Mouse (Mus musculus): ENCODE data around the gene Slc4a3.

The Slc4a3 gene

GRCm38 (mm10) chr1:75559212-75559925, 13.3 kb downstream of the Slc4a3 start:
- DNase-seq (ENCODE audit: low read depth, low spot score): peak; percentile 77

DNA sequence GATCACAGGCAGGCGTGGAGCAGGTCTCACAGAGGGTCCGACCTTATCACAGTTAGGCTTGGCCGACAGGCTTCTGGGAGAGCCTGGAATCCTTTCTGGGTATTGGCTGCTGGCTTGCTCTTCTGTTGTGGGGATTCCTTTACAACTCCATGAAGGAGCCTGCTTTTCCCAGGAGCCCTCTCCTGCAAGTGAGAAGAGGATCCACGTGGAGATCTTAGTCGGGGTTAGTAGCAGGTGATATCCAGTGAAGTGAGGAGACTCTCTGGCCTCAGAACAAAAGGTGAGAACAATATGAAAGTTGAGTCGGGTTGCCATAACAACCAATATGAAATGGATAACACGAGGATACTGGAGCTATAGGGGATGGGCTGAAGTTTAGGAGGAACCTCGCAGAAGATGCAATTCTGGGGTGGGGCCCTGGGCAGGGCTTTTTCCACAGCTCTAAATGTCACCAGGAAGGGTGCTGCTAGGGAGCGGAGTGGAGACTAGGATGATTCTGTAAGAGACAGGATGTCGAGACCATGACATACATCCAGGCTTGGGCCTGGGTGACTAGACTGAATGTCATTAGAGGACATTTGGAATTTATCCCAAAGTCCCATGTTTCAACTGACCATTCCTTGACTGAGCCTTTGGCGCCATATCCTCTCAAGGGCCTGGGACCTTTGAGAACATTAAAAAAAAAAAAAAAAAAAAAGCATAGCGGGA, 14.3 kb downstream of the Slc4a3 start:
- no peak for DNase-seq (ENCODE audit: low read depth, low spot score)

DNA sequence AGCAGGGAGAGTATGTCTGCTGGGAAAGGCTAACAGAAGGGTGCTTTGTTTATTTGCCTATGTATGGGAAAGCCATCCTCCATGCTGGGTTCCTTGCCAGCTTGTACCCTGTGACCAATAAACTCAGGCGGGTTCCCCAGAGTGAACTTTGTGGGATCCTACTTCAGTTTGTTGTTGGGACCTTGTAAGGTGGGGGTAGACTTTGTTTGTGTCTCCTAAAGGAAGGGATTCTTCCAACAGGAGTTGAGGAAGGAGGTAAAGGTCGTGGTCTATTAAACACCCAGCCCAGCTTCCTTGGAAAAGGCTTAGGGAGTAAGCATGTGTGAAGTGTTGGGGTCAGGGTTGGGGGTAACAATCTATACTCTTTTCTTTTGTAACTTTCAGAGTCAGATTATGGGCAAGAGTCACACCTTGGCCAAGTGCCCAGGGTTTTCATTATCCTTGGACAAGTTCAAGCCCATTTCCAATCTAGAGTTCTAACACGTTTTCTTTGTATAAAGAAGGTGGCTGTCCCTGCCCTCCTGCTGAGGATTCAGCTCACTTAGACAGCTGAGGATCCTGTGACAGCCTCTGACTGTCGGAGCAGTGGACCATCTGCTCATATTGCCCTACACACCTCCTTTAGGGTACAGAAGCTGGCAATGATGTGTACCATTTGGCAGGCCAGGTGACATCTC, 15.3 kb downstream of the Slc4a3 start:
- DNase-seq (ENCODE audit: low read depth, low spot score): no peak

DNA sequence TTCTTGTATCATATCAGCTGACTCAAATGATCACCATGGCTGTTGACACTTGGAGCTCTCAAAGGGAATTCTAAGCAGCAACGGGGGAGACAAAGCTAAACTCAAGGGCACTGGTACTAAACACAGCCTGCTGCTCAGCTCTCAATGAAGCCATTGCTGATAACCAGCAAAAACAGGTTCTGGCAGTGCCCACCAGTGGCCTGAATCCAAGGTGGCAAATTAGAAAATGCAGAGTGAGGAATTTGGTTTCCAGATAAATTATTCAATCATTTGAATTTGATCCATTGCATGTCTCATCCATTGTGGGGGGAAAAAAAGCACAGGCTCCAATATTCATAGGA, 15.8 kb downstream of the Slc4a3 start:
- DNase-seq (ENCODE audit: low read depth, low spot score): no peak

DNA sequence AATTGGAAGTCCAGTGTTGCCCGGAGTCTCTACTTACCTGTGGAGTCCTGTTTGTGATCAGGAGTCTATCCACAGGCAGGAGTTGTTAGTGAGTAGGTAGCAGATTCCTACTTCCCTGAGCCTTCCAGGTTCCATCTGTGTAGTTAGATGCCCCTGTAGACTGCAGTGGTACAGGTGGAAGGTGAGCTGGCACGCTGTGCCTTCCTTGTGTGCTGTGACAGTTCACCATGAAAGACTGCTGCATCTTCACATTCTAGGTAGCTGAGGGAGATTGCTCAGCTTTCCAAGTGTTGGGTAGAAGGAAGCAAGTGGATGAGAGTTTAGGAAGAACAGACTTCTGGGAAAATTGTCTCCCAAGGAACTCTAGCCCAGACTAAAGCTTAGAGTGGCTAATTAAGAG, 18.0 kb downstream of the Slc4a3 start:
- DNase-seq (ENCODE audit: low read depth, low spot score): no peak

DNA sequence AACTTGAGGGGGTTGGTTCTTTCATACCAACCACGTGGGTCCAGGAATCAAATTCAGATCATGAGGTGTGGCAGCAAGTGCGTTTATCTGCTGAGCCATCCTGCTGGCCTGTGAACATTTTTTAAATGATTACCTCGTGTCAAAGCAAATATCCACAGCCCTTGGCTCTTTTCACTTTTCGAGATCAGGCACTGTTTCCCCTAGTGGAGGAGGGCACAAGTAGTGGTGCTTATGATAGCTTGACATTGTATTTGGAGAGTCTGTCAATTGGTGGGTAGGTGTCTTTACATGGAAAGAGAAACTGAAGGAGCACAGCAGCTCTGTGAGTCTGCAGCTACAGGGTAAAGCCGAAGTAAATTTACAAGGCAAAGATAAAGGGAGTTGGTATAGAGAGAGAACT, 18.9 kb downstream of the Slc4a3 start:
- DNase-seq (ENCODE audit: low read depth, low spot score): no peak

DNA sequence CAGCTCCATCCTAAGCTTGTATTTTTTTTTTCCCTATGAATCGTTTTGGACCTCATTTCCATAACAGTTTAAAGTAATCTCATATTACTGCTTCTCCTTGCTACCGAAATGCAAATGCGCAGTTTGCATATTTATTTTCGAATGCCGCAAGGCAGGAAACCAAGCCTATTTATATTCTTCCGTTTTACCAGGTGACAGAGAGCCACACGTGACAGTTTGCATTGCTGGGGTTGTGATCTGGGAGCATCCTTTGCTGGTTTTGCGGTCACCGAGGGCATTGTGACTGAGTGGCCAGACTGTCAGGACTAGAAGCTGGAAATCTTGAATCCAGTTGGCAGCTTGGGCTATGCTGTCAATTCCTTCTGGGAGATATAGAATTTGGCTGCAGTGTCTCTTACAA, 19.6 kb downstream of the Slc4a3 start:
- DNase-seq (ENCODE audit: low read depth, low spot score): no peak

- no peak for DNase-seq (ENCODE audit: low read depth, low spot score)
Observed at GRCm38 (mm10) chr1:75570403-75570802, 24.3 kb downstream of the Slc4a3 start.

DNA sequence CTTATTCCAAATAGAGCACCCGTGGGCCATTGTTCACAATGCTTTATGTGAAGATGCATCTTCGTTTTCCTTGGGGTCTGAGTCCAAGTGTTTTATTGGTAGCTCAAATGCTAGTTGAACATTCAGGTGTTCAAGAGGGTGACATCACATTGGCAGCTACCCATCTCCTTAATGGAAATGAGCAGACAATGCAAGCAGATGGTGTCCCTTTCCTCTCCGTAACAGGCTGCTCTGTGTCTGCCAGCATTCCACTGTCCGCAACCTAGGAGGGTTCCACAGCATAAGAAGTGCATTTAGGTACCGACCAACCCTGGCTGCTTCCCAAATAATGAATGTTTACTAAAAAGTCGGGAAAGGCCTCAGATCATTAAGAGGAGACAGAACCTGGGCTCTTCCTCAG, 26.7 kb downstream of the Slc4a3 start:
- no peak for DNase-seq (ENCODE audit: low read depth, low spot score)

- DNase-seq (ENCODE audit: low read depth, low spot score): no peak
Observed at GRCm38 (mm10) chr1:75573715-75574114, 27.6 kb downstream of the Slc4a3 start.

- DNase-seq (ENCODE audit: low read depth, low spot score): no peak
Observed at GRCm38 (mm10) chr1:75574476-75575310, 28.6 kb downstream of the Slc4a3 start.

- no peak for DNase-seq (ENCODE audit: low read depth, low spot score)
Observed at GRCm38 (mm10) chr1:75581936-75582624, 36.0 kb downstream of the Slc4a3 start.

- DNase-seq (ENCODE audit: low read depth, low spot score): no peak
Observed at GRCm38 (mm10) chr1:75582625-75582956, 36.5 kb downstream of the Slc4a3 start.

DNA sequence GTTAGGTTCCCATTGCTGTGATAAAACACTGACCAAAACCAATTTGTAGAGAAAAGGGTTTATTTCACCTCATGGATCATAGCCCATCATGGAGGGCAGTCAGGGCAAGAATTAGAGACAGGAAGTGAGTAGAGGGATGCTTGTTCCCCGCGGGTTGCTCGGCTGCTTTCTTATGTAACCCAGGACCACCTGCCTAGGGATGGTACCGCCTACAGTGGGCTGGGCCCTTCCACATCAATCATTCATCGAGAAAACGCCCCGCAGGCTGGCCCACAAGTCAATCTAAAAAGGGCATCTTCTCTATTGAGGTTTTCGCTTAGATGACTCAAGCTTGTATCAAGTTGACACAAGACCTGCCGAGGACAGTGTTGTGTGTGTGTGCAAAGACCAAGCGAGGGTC, 37.0 kb downstream of the Slc4a3 start:
- no peak for DNase-seq (ENCODE audit: low read depth, low spot score)

DNA sequence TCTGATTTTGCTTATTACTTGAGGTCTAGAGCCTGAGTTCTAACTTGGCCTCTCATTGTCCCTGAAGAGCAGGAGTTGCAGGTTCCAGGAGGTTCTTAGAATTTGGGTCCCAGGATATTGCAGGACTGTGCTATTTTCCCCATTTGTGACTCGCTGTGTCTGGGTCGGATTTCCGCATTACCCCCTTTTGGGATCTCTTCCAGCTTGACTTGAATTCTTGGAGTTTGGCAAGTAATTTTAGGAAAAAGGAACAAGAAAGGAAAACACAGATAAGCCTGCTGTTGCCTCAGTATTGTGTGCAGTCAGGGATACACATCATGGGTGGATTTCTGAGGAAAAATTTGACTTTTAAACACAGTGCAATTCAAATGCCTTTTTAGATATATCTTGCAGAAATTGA, 40.7 kb downstream of the Slc4a3 start:
- DNase-seq (ENCODE audit: low read depth, low spot score): no peak

DNA sequence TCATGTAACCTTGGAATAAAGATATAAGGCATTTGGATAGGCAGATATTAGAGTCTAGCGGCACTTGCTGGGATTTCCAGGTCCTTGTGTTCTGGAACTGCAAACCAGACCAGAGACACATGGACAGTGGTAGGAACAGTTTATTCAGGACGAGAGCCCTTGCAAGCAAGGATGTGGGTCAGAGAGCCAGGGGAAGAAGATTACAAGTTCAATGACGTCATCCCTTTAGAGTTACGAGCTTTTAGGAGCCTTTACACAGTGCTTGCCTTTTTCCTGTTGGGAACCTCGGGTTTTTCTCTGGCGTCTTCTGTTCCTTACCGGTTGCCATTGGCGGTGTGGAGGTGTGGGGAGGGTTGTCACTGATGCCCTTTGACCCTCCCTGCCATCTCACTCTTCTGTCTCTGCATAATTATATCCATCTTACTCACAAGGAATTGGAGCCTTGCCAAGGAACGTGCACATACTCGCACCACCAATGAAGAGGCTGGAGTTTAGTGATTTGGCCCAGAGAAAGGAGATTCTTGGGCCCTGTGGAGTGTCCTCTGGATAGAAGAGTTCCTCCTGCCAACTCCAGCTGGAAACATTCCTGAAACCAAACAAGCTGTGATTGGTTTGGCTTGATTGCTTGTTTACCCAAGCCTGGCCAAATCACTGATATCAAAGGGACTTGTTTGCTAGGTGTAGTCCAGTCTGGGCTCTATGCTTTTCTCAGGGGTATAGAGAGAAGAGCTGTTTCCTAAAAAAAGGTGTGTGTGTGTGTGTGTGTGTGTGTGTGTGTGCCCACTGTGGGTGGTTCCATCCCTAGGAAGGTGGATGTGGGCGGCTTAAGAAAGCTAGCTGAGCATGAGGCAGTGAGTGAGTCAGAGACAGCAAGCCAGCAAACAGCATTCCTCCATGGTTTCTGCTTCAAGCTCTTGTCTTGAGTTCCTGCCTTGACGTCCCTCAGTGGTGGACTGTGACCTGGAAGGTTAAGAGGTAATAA, 42.0 kb downstream of the Slc4a3 start:
- no peak for DNase-seq (ENCODE audit: low read depth, low spot score)

DNA sequence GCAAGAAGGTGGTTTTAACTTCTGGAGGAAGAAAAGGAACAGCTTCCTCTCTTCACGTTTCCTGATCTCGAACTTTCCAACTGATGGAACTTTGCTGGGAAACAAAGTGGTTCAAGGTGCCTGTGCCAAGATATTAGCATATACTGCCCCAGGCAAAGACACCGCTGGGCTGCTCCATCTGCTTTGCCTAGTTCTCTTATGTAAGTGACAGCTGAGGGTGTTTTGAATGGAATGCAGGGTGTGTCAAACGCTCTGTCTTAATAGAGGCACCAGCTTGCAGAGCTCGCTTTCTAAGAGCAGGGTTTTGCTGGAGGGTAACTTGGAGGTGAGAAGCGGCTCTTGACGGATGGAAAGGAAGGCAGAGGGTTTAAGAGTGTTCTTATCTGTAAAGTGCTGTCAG, 42.8 kb downstream of the Slc4a3 start:
- DNase-seq (ENCODE audit: low read depth, low spot score): no peak

DNA sequence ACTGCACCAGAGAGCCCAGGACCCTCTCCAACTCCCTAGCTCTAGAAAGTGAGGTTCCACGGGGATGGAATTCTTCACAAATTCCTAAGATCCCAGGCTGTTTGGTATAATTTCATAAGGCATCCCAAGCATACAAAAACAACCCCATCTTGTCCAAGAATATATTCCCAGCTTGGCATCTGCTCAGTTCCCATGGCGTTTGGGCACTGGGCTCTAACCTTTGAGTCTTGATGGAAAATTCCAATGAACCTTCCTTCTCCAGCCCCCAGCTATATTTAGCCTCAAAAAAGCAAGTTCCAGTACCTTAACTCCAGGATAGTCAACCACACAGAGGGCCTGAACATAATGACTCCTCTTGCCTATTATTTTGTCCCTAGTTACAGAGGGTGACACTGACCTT, 43.9 kb downstream of the Slc4a3 start:
- DNase-seq (ENCODE audit: low read depth, low spot score): no peak

DNA sequence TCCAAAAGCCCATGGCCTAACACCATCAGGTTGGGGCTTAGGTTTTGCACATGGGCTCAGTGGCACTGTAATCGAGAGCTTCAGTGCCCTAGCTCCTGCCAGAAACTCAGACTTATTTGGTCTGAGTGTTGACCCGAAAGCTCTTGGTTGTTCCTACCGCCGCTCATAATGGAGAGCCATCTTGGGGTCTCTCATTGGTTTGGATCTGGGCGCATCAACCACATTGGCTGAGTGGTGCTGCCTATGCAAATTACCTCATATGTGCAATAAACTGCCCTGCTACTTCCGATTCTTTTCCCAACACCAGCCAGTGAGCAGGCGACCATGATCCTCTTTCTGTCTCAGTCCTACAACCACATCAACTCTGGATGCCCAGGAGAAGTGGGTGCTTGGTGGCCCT, 47.9 kb downstream of the Slc4a3 start:
- DNase-seq (ENCODE audit: low read depth, low spot score): no peak

DNA sequence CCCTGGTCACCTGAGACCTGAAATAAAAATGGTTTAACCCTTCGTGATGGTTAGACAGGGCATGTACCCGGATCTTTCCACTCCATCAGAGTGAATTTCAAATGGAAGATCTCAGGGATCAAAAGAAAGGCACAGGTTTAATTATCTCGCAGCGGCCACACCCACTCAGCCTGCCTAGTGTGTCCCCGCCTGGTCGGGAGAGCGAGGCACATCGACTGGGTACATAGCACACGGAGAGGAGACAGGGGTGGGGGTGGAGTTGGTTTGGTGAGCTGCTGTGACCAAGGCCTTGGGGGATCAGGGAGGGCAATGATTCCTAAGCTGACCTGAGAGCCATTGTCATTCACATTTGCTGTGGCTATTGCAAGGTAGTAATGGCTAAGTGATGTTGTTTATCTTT, 48.8 kb downstream of the Slc4a3 start:
- no peak for DNase-seq (ENCODE audit: low read depth, low spot score)

Data from retina, adult 2 months (tissue).